In the genomic region with DNA sequence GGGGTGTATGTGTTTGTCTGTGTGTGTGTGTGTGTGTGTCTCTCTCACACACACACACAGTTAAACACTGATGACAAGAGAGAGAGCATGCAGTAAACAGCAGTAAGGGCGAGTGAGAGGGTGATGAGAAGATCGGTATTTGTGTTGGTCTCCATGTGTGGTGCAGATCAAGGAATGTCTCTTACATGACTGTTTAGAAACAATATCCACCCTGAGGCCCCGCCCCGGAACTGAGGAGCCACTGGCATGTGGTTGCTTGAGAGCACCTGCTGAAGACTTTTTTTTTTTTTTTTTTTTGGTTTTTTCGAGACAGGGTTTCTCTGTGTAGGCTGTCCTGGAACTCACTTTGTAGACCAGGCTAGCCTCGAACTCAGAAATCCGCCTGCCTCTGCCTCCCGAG, we compare ENCODE assay signal across 24 mouse cellular contexts. TPM values are rescaled to one million over a fixed set of nuclear protein-coding genes. Genes with fewer than 3 reads are reported as not detected.
"Had no signal": no experiment of that assay in that cellular context is flagged by ENCODE, and none has a peak within 500 bp of the region (broad histone marks: within the 10 kb centered on the region; RNA-seq: fewer than 3 reads in every experiment).

No protein-coding gene starts in this region.

- H3K27ac ChIP-seq: gastrocnemius, adult 2 months; heart, embryonic 10.5 days; hindbrain, embryonic 10.5 days; hindbrain, embryonic 12.5 days; intestine, embryonic 15.5 days; layer of hippocampus, adult 2 months; left cerebral cortex, adult 2 months; limb, embryonic 10.5 days; limb, embryonic 12.5 days had no signal

- ATAC-seq: inflammation-experienced regulatory T-cells, adult 6 months; intestine, embryonic 15.5 days; intestine, postnatal 0 days had no signal

- H3K4me3 ChIP-seq: gastrocnemius, adult 2 months; heart, embryonic 10.5 days; heart, embryonic 12.5 days; hindbrain, embryonic 10.5 days; hindbrain, embryonic 12.5 days; intestine, embryonic 15.5 days; layer of hippocampus, adult 2 months; left cerebral cortex, adult 2 months; limb, embryonic 10.5 days; limb, embryonic 12.5 days had no signal

- H3K27me3 ChIP-seq: heart, embryonic 12.5 days; hindbrain, embryonic 12.5 days; intestine, embryonic 15.5 days; limb, embryonic 12.5 days had no signal

- H3K4me1 ChIP-seq: hindbrain, embryonic 10.5 days; hindbrain, embryonic 12.5 days; intestine, embryonic 15.5 days; limb, embryonic 10.5 days; limb, embryonic 12.5 days had no signal

- DNase-seq: gastrocnemius, adult 2 months; gastrocnemius, postnatal 10 days; gastrocnemius, postnatal 25 days; heart, adult 18-20 months; heart, postnatal 10 days; heart, postnatal 4 days; kidney, adult 18-20 months; kidney, adult 8-10 months; kidney, postnatal 10 days; kidney, postnatal 25 days; kidney, postnatal 4 days; liver had no signal

RNA-seq across cellular contexts. Expression of a gene that starts 17.7 kb away (rescaled TPM):
- polyA plus RNA-seq: heart, embryonic 10.5 days; intestine, postnatal 0 days; kidney, embryonic 16.5 days had no signal
